Mouse (Mus musculus): ENCODE data around the gene Tmsb15l. TPM values are rescaled to one million over a fixed set of nuclear protein-coding genes. Genes with fewer than 3 reads are reported as not detected.
"Not testable (repeated sequence)": the region's sequence is repeated elsewhere in the genome, so short reads cannot be mapped to it uniquely, and the experiment has no call there.

Gene Tmsb15l
- total RNA-seq (2021), result under 1 TPM in 1 of 2 experiments, not detected in 1; 0.78 TPM
- long read RNA-seq, experiment 1, result 0 reads
- long read RNA-seq, experiment 2, result 0 reads

- peak in 1 of 2 experiments; percentile 16 for DNase-seq (ENCODE audit: low spot score in 2 of 2)
Measured at GRCm38 (mm10) chrX:136976424-136977084, at the start of gene Tmsb15l, which contains the start of gene Tmsb15b1. TSS of gene Tmsb15l (minus strand) at chrX:136976869. TSS of gene Tmsb15b1 (minus strand) at chrX:136976874.

GRCm38 (mm10) chrX:137019310-137019709, 42.6 kb upstream of the Tmsb15l start:
- DNase-seq (ENCODE audit: low spot score in 2 of 2), result peak in 1 of 2 experiments; percentile 42

- DNase-seq (ENCODE audit: low spot score in 2 of 2), result no peak
Measured at GRCm38 (mm10) chrX:137017668-137018067, 41.0 kb upstream of the Tmsb15l start.

GRCm38 (mm10) chrX:137015099-137015709, 38.5 kb upstream of the Tmsb15l start:
- DNase-seq (ENCODE audit: low spot score in 2 of 2), result peak in 1 of 2 experiments; percentile 20

GRCm38 (mm10) chrX:136996256-136996655, 19.6 kb upstream of the Tmsb15l start:
- no peak for DNase-seq (ENCODE audit: low spot score in 2 of 2)

- no peak for DNase-seq (ENCODE audit: low spot score in 2 of 2)
Measured at GRCm38 (mm10) chrX:136993641-136994040, 17.0 kb upstream of the Tmsb15l start.

GRCm38 (mm10) chrX:136992978-136993547, 16.4 kb upstream of the Tmsb15l start, which contains the start of gene Zcchc18:
TSS of gene Zcchc18 (plus strand) at chrX:136993155.
- peak; percentile 17 to 20 for DNase-seq (ENCODE audit: low spot score in 2 of 2)

GRCm38 (mm10) chrX:136992191-136992965, 15.7 kb upstream of the Tmsb15l start:
- DNase-seq (ENCODE audit: low spot score in 2 of 2), result no peak

GRCm38 (mm10) chrX:136991274-136991673, 14.6 kb upstream of the Tmsb15l start:
- DNase-seq (ENCODE audit: low spot score in 2 of 2), result no peak

- DNase-seq (ENCODE audit: low spot score in 2 of 2), result no peak
Measured at GRCm38 (mm10) chrX:136986039-136986438, 9.4 kb upstream of the Tmsb15l start.

- DNase-seq (ENCODE audit: low spot score in 2 of 2), result no peak
Measured at GRCm38 (mm10) chrX:136978616-136979015, 1.9 kb upstream of the Tmsb15l start.

- not testable (repeated sequence) for DNase-seq (ENCODE audit: low spot score in 2 of 2)
Measured at GRCm38 (mm10) chrX:136975397-136975796, 1.3 kb downstream of the Tmsb15l start, which contains the start of gene Tmsb15b2. TSS of gene Tmsb15b2 (minus strand) at chrX:136975497.

GRCm38 (mm10) chrX:136959688-136960087, 17.0 kb downstream of the Tmsb15l start:
- no peak for DNase-seq (ENCODE audit: low spot score in 2 of 2)

GRCm38 (mm10) chrX:136958300-136958699, 18.4 kb downstream of the Tmsb15l start:
- not testable (repeated sequence) for DNase-seq (ENCODE audit: low spot score in 2 of 2)

- peak in 1 of 2 experiments; percentile 27 for DNase-seq (ENCODE audit: low spot score in 2 of 2)
Measured at GRCm38 (mm10) chrX:136957583-136958279, 18.9 kb downstream of the Tmsb15l start.

- no peak for DNase-seq (ENCODE audit: low spot score in 2 of 2)
Measured at GRCm38 (mm10) chrX:136937985-136938384, 38.7 kb downstream of the Tmsb15l start.

GRCm38 (mm10) chrX:136927031-136927430, 49.6 kb downstream of the Tmsb15l start, which contains the start of gene H2bfm:
TSS of gene H2bfm (plus strand) at chrX:136927325.
- no peak for DNase-seq (ENCODE audit: low spot score in 2 of 2)

GRCm38 (mm10) chrX:136925863-136926262, 50.8 kb downstream of the Tmsb15l start:
- no peak for DNase-seq (ENCODE audit: low spot score in 2 of 2)

Data from gastrocnemius, postnatal 4 days (tissue).